Mouse (Mus musculus): ENCODE data around the gene Alox12b. TPM values are rescaled to one million over a fixed set of nuclear protein-coding genes. Genes with fewer than 3 reads are reported as not detected.

Gene Alox12b
- total and polyA plus RNA-seq, 2 experiments: not detected

DNA sequence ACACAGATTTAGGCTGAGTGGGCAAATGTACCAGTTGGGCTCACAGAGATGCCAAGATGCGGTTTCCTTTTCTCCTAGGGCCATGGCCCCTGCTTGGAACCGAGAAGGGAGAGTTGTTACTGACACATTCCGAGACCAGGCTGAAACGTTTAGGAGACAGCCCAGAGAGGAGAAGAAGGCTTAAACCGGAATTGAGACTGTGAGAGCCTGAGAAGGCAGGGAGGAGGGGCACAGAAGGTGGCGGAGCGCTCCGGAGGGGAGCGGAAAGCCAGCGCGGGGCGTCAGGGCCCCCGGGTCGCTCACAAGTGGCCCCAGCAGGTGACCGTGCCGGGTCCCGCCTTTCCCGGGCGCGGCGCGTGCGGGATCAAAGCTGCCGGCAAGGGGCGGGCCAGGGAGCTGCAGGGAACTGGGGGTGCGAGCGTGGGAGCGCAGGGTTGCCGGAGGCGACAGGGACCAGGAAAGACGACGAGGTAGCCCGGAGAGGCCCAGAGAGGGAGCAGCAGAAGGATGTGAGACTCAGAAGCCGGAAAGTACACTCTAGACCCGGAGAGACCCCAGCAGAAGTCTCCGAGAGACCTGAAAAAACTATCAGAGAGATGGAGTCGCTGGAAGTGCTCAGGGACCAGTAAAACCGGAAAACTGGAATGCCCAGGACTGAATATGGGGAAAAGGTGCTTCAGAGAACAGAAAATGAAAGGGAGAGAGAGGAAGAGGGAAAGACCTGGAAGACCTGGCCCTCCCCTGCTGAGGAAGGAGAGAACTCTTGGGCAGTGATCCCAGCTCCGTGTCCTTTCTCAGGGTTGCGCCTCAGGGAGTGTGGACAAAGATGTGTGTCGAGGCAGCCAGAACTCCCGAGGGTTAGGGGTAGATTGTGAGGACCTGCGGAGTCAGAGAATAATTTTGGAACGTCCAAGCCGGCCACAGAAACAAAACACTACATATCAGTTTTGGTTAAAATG, 38.8 kb upstream of the Alox12b start:
- Histone ChIP-seq H3K36me3 (ENCODE audit: control insufficient read depth, insufficient read depth, low read length) (no peaks in the 10 kb centered on the region), H3K9ac (ENCODE audit: low read depth, low read length) (peak overlapping the region; percentile 63), H3K4me1 (ENCODE audit: control insufficient read depth, insufficient read depth, low read length) (peaks cover 14% of the 10 kb centered on the region), H3K27me3 (ENCODE audit: control insufficient read depth, insufficient read depth, low read length) (no peaks in the 10 kb centered on the region), H3K79me2 (ENCODE audit: control insufficient read depth, insufficient read depth, low read length) (no peaks in the 10 kb centered on the region), H3K27ac (replicated peaks; ENCODE audit: insufficient read depth, low read depth, low read length) (peak overlapping the region; percentile 61), H3K4me3 (ENCODE audit: insufficient read depth, low read depth, low read length) (peak overlapping the region; percentile 54)
- no peak for TF ChIP-seq POLR2A (IDR thresholded peaks at IDR 0.05; ENCODE audit: extremely low read depth, insufficient read depth, low read length)
- no peak for TF ChIP-seq CTCF (IDR thresholded peaks at IDR 0.05; ENCODE audit: low read depth, low read length)
- peak; percentile 41 for DNase-seq (ENCODE audit: extremely low read depth, low read depth, low spot score)
- under 1% methylated on average over 45 of the region's 45 CpGs for WGBS

DNA sequence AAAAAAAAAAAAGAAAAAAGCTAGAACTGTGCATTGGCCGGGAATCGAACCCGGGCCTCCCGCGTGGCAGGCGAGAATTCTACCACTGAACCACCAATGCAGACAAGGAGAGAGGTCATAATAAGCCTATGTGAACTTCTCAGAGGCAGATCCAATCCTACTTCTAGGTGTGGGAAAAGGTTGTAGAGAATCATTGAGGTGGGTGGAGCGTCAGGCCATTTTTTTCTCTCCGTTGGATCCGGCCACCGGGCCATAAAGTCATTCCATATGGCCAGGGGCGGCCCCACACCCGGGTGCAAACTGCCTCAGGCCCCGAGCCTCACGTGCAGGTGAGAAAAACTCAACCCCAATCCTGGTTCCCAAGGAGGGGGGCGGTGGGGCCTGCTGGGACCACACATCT, 38.0 kb upstream of the Alox12b start:
- Histone ChIP-seq H3K4me3 (ENCODE audit: insufficient read depth, low read depth, low read length) (no peak overlapping the region), H3K9ac (ENCODE audit: low read depth, low read length) (no peak overlapping the region), H3K36me3 (ENCODE audit: control insufficient read depth, insufficient read depth, low read length) (no peaks in the 10 kb centered on the region), H3K79me2 (ENCODE audit: control insufficient read depth, insufficient read depth, low read length) (no peaks in the 10 kb centered on the region), H3K27me3 (ENCODE audit: control insufficient read depth, insufficient read depth, low read length) (no peaks in the 10 kb centered on the region), H3K27ac (replicated peaks; ENCODE audit: insufficient read depth, low read depth, low read length) (no peak overlapping the region), H3K4me1 (ENCODE audit: control insufficient read depth, insufficient read depth, low read length) (peaks cover 17% of the 10 kb centered on the region)
- WGBS: 4% methylated on average over 15 of the region's 15 CpGs
- peak; percentile 73 for DNase-seq (ENCODE audit: extremely low read depth, low read depth, low spot score)
- TF ChIP-seq CTCF (IDR thresholded peaks at IDR 0.05; ENCODE audit: low read depth, low read length) (no peak), POLR2A (IDR thresholded peaks at IDR 0.05; ENCODE audit: extremely low read depth, insufficient read depth, low read length) (no peak)

DNA sequence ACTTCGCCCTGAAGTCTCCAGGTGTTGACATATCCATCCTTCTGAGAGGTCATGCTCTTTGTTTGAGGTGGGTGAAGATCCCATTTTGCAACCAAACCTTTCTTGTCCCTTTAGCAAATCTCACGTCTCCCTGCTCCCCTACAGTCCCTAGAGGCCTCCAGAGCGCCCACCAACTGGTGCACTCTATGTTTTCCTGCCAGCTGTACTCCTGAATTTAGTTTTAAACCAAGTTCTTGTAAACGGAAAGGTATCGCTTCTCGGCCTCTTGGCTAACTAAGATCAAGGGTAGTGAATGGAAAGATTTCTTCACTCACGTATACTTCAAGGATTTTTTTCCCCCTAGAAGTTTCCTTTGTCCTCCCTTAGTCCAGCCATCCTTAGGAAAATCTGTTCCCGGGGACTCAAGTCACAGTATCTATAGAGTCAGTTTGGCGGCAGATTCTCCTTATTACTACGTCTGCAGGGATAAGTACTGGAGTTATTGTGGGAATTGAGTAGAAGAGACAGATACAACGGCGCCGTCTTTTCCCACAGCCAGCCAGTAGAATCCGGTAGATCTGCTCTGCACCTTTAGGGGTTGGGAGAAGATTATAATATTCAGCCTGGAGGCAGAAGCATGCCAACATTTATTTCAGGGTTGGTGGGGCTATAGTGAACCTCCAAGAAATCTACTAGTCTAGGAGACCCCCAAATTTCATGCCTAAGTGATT, 37.2 kb upstream of the Alox12b start:
- Histone ChIP-seq H3K36me3 (ENCODE audit: control insufficient read depth, insufficient read depth, low read length) (no peaks in the 10 kb centered on the region), H3K4me1 (ENCODE audit: control insufficient read depth, insufficient read depth, low read length) (peaks cover 11% of the 10 kb centered on the region)

DNA sequence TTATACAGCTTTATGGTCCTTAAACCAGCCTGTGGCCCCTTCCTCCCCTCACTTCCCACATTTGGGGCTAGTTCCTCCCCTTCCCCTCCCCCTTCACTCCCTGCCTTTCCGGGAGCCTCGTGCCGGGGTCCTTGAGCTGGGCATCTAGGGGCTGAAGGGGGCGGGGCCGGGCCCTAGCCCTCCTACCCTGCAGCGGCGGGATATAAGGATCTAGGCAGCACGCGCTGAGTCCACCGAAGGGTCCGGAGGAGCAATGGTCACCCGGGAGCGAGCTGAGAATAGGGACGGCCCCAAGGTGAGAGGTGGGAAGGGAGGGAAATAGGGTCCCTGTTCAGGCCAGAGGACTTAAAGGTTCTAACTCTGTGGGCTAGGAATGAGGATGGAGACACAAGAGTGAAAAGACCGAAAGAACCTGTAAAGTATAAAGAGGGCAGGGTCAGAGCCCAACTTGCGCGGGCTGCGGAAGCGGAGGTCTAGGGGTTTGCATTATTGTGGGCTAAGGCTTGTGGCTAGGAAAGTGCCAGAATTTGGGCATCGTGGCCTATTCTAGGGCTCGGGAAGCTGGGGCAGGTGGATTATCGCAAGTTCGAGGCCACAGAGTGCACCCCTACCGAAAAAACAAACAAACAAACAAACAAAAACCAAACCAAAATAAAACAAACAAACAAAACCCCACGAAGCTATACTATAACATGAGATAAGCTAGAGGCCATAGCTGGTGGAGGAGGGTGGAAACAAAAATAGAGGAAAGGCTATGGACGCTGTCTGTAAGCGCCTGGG, 36.4 kb upstream of the Alox12b start, which contains the start of gene Hes7:
TSS of gene Hes7 (plus strand) at position 184 of the 780 bp plus-strand sequence.
- H3K79me2 ChIP-seq (ENCODE audit: control insufficient read depth, insufficient read depth, low read length): no peaks in the 10 kb centered on the region
- no peaks in the 10 kb centered on the region for H3K27me3 ChIP-seq (ENCODE audit: control insufficient read depth, insufficient read depth, low read length)
- 21% methylated on average over 27 of the region's 27 CpGs for WGBS
- peak within 1 kb of the TSS; percentile 60; the same call in 1 of the 2 replicates for H3K4me3 ChIP-seq (ENCODE audit: insufficient read depth, low read depth, low read length)
- no peaks in the 10 kb centered on the region for H3K36me3 ChIP-seq (ENCODE audit: control insufficient read depth, insufficient read depth, low read length)
- TF ChIP-seq CTCF (IDR thresholded peaks at IDR 0.05; ENCODE audit: low read depth, low read length) (no peak), POLR2A (IDR thresholded peaks at IDR 0.05; ENCODE audit: extremely low read depth, insufficient read depth, low read length) (no peak)
- no peak within 1 kb of the TSS for H3K27ac ChIP-seq (replicated peaks; ENCODE audit: insufficient read depth, low read depth, low read length)
- peak within 1 kb of the TSS; percentile 75 for H3K9ac ChIP-seq (ENCODE audit: low read depth, low read length)
- H3K4me1 ChIP-seq (ENCODE audit: control insufficient read depth, insufficient read depth, low read length): peaks cover 7% of the 10 kb centered on the region; the same call in 1 of the 2 replicates
- no peak for DNase-seq (ENCODE audit: extremely low read depth, low read depth, low spot score)

More for the DNA sequence above, 37.2 kb upstream of the Alox12b start:
- no peaks in the 10 kb centered on the region for H3K79me2 ChIP-seq (ENCODE audit: control insufficient read depth, insufficient read depth, low read length)
- H3K27me3 ChIP-seq (ENCODE audit: control insufficient read depth, insufficient read depth, low read length): no peaks in the 10 kb centered on the region
- no peak overlapping the region for H3K4me3 ChIP-seq (ENCODE audit: insufficient read depth, low read depth, low read length)
- TF ChIP-seq CTCF (IDR thresholded peaks at IDR 0.05; ENCODE audit: low read depth, low read length) (no peak), POLR2A (IDR thresholded peaks at IDR 0.05; ENCODE audit: extremely low read depth, insufficient read depth, low read length) (no peak)
- no peak overlapping the region for H3K9ac ChIP-seq (ENCODE audit: low read depth, low read length)
- H3K27ac ChIP-seq (replicated peaks; ENCODE audit: insufficient read depth, low read depth, low read length): no peak overlapping the region
- no peak for DNase-seq (ENCODE audit: extremely low read depth, low read depth, low spot score)
- WGBS: 83% methylated on average over 14 of the region's 14 CpGs

DNA sequence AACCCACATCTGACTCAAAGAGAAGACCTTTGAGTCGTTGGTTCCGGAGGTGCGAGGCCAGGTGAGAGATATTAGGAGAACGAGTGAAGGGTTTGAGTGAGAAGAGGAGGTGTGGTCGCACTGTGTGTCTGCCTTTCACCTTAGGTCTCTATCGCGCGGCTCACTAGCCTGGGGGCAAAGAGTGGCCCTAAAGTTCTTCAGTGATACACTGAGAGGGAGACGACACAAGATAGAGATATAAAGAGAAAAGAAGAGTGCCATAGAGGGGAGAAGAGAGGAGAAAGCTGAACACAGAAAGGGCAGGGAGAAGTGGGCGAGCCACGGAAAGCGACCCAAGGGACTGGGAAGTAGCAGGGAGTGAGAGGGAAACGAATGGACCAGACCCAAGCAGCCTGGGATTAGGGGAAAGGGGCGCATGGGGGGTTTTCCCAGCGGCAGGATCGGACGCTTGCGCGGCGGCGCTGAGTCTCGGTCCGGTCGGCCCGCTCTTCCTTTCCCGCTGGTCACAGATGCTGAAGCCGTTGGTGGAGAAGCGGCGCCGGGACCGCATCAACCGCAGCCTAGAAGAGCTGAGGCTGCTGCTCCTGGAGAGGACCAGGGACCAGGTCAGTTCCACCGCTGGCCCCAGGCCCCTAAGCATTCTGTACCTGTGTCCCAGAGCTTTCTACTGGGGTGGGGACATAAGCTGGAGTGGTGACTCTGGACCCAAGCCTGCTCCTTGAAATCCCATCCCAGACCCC, 35.6 kb upstream of the Alox12b start:
- H3K27me3 ChIP-seq (ENCODE audit: control insufficient read depth, insufficient read depth, low read length): no peaks in the 10 kb centered on the region
- no peaks in the 10 kb centered on the region for H3K36me3 ChIP-seq (ENCODE audit: control insufficient read depth, insufficient read depth, low read length)
- peak overlapping the region; percentile 75 for H3K9ac ChIP-seq (ENCODE audit: low read depth, low read length)
- no peaks in the 10 kb centered on the region for H3K79me2 ChIP-seq (ENCODE audit: control insufficient read depth, insufficient read depth, low read length)
- peaks cover 13% of the 10 kb centered on the region; the same call in 1 of the 2 replicates for H3K4me1 ChIP-seq (ENCODE audit: control insufficient read depth, insufficient read depth, low read length)
- peak overlapping the region; percentile 60 for H3K4me3 ChIP-seq (ENCODE audit: insufficient read depth, low read depth, low read length)
- TF ChIP-seq POLR2A (IDR thresholded peaks at IDR 0.05; ENCODE audit: extremely low read depth, insufficient read depth, low read length) (no peak), CTCF (IDR thresholded peaks at IDR 0.05; ENCODE audit: low read depth, low read length) (no peak)
- 7% methylated on average over 33 of the region's 33 CpGs for WGBS
- no peak overlapping the region for H3K27ac ChIP-seq (replicated peaks; ENCODE audit: insufficient read depth, low read depth, low read length)
- DNase-seq (ENCODE audit: extremely low read depth, low read depth, low spot score): no peak
